Mouse (Mus musculus) urinary bladder, postnatal 4 days (tissue): Measurements from ENCODE around the gene Enc1.
A peak's percentile ranks its signal among the peaks of the same experiment; 100 is the strongest.
"Not testable (repeated sequence)": the region's sequence is repeated elsewhere in the genome, so short reads cannot be mapped to it uniquely, and the experiment has no call there.

Source experiments
- DNase-seq, 2 experiments: peaks; one replicate each; pipeline ENCODE4 v3.0.0; 2021 to 2022; ENCODE audit warnings: low spot score in 2 of 2

Gene Enc1

DNA sequence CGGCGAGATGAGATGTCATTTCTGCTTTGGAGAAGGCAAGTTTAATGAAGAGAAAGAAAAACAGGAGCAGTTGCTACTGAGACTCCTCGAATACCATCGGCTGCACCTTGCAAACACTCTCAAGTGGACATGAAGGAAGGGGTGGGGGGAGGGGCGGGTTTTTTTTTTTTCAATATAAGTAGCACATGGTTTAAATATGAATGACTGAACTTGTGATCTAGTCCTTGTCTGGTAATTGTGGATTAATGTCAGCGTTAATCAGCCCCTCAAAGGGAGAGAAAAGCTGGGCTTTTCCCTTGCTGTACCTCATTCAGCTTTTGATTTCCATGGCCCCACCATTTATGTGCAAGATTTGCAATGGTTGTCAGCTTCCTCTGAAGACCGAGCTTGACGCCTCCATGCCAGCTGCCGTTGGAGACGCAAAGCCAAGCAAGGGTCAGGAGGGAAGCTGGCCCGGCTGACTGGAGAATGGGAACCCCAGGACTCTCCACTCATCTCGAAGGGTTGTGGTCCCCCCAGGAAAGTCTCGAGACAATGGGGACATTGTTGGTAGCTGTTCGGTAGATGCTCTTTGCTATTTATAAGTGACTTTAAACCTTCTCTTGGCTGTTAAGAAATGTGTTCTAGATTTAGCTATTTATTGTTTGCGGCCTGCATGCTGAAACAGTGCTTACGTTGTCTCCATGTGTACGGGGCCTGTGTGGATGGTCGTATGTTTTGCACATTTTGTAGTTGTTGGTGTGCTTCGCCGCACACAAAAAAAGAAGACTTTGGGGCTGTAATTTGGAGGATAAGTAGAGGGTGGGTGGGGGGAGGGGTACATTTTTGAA is 9.9 kb downstream of the Enc1 start:
- DNase-seq = no peak

GRCm38 (mm10) chr13:97251736-97252135 is 10.8 kb downstream of the Enc1 start:
- no peak for DNase-seq

DNA sequence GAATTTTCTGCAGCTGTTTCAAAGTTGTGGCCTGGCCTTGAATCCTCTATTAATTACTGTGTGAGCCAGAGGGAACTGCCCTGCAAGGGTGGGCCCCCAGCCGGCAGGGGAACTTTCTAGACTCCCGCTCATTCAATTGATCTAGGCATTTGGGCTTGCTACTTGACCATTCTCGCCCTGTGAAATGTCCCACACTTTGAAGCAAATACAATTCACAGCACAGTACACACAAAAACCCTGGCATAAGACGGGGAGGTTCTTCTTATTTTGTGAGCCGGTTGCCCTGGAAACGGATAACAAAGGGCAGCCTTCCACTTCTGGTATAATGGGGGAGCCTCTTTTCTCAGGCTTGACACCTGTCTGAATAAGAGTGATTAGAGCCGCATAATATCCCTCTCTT is 11.6 kb downstream of the Enc1 start:
- DNase-seq = no peak

- DNase-seq = no peak
Measured at GRCm38 (mm10) chr13:97253418-97253981, 12.6 kb downstream of the Enc1 start.

GRCm38 (mm10) chr13:97253994-97254393 is 13.1 kb downstream of the Enc1 start:
- no peak for DNase-seq

- DNase-seq = no peak
Measured at GRCm38 (mm10) chr13:97254564-97255164, 13.8 kb downstream of the Enc1 start.

DNA sequence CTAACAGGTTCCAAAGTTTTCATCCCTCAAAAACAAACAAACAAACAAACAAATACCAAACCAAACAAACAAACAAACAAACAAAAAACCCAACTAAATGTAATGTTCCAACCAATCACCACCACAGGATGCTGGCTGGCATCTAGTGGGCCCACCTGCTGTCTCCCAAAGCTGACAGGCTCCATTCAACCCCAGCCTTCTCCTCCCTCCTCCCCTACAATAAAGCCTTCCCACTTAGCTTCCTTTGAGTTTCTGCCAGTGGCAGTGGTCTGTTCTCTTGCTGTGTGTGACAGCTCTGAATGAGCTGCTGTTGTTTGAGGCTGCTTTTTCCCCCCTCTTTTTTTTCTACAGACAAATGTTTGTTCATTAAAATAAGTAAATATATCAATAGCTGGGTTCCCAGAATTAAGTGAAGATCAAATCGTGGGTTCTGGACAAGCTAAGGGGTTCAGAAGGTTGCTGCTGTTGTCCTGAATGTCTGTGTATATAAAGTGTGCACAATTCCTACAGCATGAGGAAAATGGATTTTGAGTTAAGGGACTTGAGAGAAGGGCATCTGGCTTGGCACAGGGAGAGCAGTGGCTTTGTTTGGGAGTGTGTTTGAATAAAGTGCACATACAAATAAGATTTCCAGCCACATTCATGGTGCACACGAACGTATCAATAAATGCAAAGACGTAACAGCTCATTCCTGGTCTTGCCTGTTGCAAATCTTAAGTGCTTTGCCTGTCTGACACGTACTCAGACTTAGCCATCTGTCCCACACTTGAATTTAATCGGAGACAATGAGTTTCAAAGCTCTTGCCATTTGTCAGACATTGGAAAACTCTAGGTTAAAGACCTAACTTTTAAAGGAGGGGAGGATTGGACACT is 15.3 kb downstream of the Enc1 start:
- no peak for DNase-seq

GRCm38 (mm10) chr13:97256849-97257379 is 16.0 kb downstream of the Enc1 start:
- no peak for DNase-seq

- no peak for DNase-seq
Measured at GRCm38 (mm10) chr13:97259271-97259670, 18.4 kb downstream of the Enc1 start.

DNA sequence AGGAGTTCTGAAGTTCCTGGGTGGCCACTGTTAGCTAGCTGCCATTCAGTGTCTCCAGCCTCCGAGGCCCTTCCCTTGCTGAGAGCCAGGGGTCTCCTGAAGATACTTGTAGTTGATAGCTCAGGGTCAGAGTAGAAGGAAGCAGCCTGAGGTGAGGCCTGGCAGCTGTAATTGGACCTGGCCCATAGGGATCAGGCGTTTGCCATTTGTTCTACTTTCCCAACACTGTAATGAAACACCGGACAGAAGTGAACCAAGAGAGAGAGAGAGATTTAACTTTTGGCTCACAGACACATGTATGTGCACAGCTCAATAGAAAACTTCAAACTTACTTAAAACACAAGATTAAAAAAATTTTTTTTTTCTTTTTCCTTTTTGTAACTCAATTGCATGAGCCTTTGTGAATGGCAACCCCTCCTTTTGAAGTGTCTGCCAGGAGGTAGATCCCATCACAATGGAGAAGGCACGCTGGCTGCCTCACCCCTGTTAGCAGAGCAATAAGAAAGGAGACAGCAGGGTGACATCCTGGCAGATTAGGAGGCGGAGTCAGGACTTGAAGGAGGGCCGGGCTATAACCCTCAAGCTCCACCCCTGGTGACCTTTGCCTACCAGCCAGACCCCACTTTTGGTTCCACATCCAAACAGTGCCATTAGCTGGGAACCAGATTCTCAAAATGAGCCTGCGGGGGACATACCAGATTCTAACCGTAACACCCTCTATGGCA is 19.7 kb downstream of the Enc1 start:
- DNase-seq = no peak

DNA sequence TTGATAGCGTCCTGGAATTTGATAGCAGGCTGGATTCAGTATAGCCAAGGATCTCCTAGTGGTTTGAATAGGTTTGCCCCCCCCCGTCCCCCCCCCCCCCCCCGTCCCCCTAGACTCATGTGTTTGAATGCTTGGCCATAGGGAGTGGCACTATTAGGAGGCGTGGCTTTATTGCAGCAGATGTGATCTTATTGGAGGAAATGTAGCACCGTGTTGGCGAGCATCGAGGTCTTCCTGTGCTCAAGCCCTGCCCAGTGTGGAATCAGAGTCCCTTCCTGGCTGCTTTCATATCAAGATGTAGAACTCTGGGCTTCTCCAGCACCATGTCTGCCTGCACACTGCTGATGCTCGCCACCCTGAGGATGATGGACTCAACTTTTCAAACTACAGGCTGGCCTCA is 20.6 kb downstream of the Enc1 start:
- no peak for DNase-seq

- no peak for DNase-seq
Measured at GRCm38 (mm10) chr13:97262676-97263075, 21.8 kb downstream of the Enc1 start.

DNA sequence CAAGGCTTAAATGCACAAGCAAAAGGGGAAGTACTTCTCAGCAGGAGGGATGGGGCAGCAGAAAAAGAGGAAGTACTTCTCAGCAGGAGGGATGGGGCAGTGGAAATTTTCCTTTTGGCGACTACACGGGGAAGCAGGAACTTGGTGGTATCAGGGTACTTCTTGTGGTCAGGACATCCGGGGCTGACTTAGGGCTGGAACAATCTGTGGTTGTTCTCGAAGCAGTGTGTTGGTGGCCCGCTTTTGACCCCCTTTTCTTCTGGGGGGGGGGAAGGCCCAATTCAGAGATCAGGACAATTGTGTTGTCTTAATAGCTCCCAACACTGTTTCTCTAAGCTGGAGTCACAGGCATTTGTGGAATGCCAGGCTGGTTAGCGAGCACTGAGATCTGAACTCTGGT is 24.6 kb downstream of the Enc1 start:
- not testable (repeated sequence) for DNase-seq

- DNase-seq = no peak
Measured at GRCm38 (mm10) chr13:97270723-97271122, 29.8 kb downstream of the Enc1 start.

DNA sequence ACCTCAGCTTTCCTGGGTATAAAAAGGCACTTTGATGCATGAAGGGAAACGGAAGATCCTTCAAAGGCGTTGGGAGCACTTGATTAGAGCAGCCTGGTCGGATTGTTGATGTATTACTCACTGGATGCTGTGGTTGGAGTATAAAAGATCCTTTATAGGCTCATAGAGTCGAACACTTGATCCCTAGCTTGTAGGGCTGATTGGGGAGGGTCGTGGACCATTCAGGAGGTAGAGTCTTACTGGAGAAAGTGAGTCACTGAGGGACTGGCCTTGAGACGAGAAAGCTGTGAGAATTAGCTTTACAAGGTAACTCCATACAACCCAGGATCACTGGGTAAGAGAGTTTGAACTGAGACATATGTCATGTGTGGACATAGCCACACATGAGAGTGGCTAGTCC is 30.7 kb downstream of the Enc1 start:
- no peak for DNase-seq

- DNase-seq = no peak
Measured at GRCm38 (mm10) chr13:97274757-97275156, 33.9 kb downstream of the Enc1 start.

- no peak for DNase-seq
Measured at GRCm38 (mm10) chr13:97275482-97275881, 34.6 kb downstream of the Enc1 start.

GRCm38 (mm10) chr13:97282051-97282910 is 41.4 kb downstream of the Enc1 start:
- DNase-seq = peak in 1 of 2 experiments; percentile 26

GRCm38 (mm10) chr13:97282911-97283281 is 42.0 kb downstream of the Enc1 start:
- no peak for DNase-seq

DNA sequence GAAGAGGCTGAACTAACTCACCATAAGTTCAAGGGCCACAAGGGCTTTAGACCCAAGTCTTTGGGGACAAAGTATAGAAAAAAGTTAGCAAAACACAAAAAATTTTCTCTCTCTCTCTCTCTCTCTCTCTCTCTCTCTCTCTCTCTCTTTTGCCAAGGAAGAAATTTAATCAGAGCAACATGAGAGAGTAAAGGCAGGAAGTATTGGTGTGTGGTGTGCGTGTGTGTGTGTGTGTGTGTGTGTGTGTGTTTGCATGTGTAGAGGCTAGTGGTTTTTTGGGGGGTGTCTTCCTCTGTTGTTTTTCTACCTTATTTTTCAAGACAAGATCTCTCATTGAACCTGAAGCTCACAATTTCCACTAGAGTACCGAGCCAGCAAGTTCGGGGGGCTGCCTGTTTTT is 46.1 kb downstream of the Enc1 start:
- DNase-seq = no peak
